Mouse (Mus musculus) embryonic facial prominence, embryonic 15.5 days (tissue): ENCODE measurements around the gene Unc119b. TPM values are rescaled to one million over a fixed set of nuclear protein-coding genes. Genes with fewer than 3 reads are reported as not detected.
A peak's percentile ranks its signal among the peaks of the same experiment; 100 is the strongest.

ENCODE experiments used
- ATAC-seq: fragments of 200-750 bp; cut with Nextera tagmentation; 2 replicates; pipeline ENCODE4 v1.8.0; 2017; ENCODE audit warnings: low read depth, moderate TSS enrichment; ENCODE audit not compliant: insufficient number of reproducible peaks, low FRiP score, low TSS enrichment
- H3K27ac ChIP-seq: fragments of 300-500 bp; sonication (generic); replicated peaks from 2 replicates; pipeline ENCODE4 v1.5.1; 2015; ENCODE audit warnings: mild to moderate bottlenecking, inconsistent platforms
- H3K27me3 ChIP-seq: fragments of 300-500 bp; sonication (generic); 2 replicates; pipeline ENCODE4 v1.6.1; 2015; ENCODE audit warnings: inconsistent platforms
- H3K36me3 ChIP-seq: fragments of 300-500 bp; sonication (generic); 2 replicates; pipeline ENCODE4 v1.6.1; 2015; ENCODE audit warnings: mild to moderate bottlenecking, inconsistent platforms
- H3K4me1 ChIP-seq: fragments of 300-500 bp; sonication (generic); 2 replicates; pipeline ENCODE4 v1.6.1; 2015; ENCODE audit warnings: inconsistent platforms
- H3K4me2 ChIP-seq: fragments of 300-500 bp; sonication (generic); replicated peaks from 2 replicates; pipeline ENCODE4 v1.6.1; 2015; ENCODE audit warnings: mild to moderate bottlenecking, inconsistent platforms
- H3K4me3 ChIP-seq: fragments of 300-500 bp; sonication (generic); replicated peaks from 2 replicates; pipeline ENCODE4 v1.5.1; 2015; ENCODE audit warnings: mild to moderate bottlenecking, inconsistent platforms
- H3K9ac ChIP-seq: fragments of 300-500 bp; sonication (generic); 2 replicates; pipeline ENCODE4 v1.6.1; 2015; ENCODE audit warnings: inconsistent platforms
- H3K9me3 ChIP-seq: fragments of 300-500 bp; sonication (generic); replicated peaks from 2 replicates; pipeline ENCODE4 v1.6.1; 2016; ENCODE audit warnings: inconsistent platforms
- WGBS: fragments of 180-500 bp; shearing (Covaris S2); methylation state at CpG from one replicate; pipeline ENCODE4 v1.1.7; 2015; 5-methylcytosine and 5-hydroxymethylcytosine counted together
- polyA plus RNA-seq: library from polyadenylated mRNA; unstranded; fragments of >200 nt; fragmentation: Nextera tagmentation; extraction: Ambion mirVana; gene quantifications from 2 replicates; pipeline ENCODE4 v1.2.1, GENCODE M21; 2015

The Unc119b gene
- polyA plus RNA-seq, 1 experiment from 2014 or later = 42.2 TPM

- Histone ChIP-seq H3K4me2 (no peak overlapping the region), H3K36me3 (peaks cover 62% of the 10 kb centered on the region), H3K27me3 (no peaks in the 10 kb centered on the region), H3K4me1 (peaks cover 14% of the 10 kb centered on the region), H3K27ac (no peak overlapping the region), H3K9ac (no peak overlapping the region), H3K4me3 (no peak overlapping the region), H3K9me3 (no peaks in the 10 kb centered on the region)
- ATAC-seq = no peak
- 91% methylated on average over 22 of the region's 22 CpGs for WGBS
Measured at GRCm38 (mm10) chr5:115127421-115128179, 7.2 kb downstream of the Unc119b start.

- Histone ChIP-seq H3K27ac (no peak overlapping the region), H3K4me1 (peaks cover 12% of the 10 kb centered on the region), H3K9ac (no peak overlapping the region), H3K4me2 (no peak overlapping the region), H3K9me3 (no peaks in the 10 kb centered on the region), H3K27me3 (no peaks in the 10 kb centered on the region), H3K36me3 (peaks cover 62% of the 10 kb centered on the region), H3K4me3 (no peak overlapping the region)
- WGBS = 90% methylated on average over 28 of the region's 28 CpGs
- no peak for ATAC-seq
Measured at GRCm38 (mm10) chr5:115126578-115127312, 8.0 kb downstream of the Unc119b start.

- Histone ChIP-seq H3K27me3 (no peaks in the 10 kb centered on the region), H3K9ac (no peak overlapping the region), H3K4me2 (no peak overlapping the region; the same call in 1 of the 2 replicates), H3K9me3 (no peaks in the 10 kb centered on the region), H3K4me3 (no peak overlapping the region), H3K27ac (0 out of 2 replicates have a peak overlapping the region, but pooled peaks have one; percentile 29), H3K4me1 (peaks cover 12% of the 10 kb centered on the region), H3K36me3 (peaks cover 62% of the 10 kb centered on the region)
- 16% methylated on average over 24 of the region's 24 CpGs for WGBS
- ATAC-seq = peak; percentile 78; the same call in 1 of the 2 replicates
Measured at GRCm38 (mm10) chr5:115125211-115125871, 9.4 kb downstream of the Unc119b start.

- Histone ChIP-seq H3K4me1 (peaks cover 12% of the 10 kb centered on the region), H3K27me3 (no peaks in the 10 kb centered on the region), H3K36me3 (peaks cover 56% of the 10 kb centered on the region), H3K9ac (no peak overlapping the region), H3K9me3 (no peaks in the 10 kb centered on the region), H3K4me2 (no peak overlapping the region), H3K4me3 (no peak overlapping the region), H3K27ac (no peak overlapping the region)
- 94% methylated on average over 6 of the region's 6 CpGs for WGBS
- no peak for ATAC-seq
Measured at GRCm38 (mm10) chr5:115124690-115125089, 10.1 kb downstream of the Unc119b start.

- H3K27me3 ChIP-seq = no peaks in the 10 kb centered on the region
- no peak overlapping the region for H3K9ac ChIP-seq
- no peak overlapping the region for H3K4me3 ChIP-seq
- peaks cover 12% of the 10 kb centered on the region for H3K4me1 ChIP-seq
- ATAC-seq = no peak
- no peaks in the 10 kb centered on the region for H3K9me3 ChIP-seq
- 61% methylated on average over 5 of the region's 5 CpGs for WGBS
- peaks cover 37% of the 10 kb centered on the region for H3K36me3 ChIP-seq
- H3K4me2 ChIP-seq = no peak overlapping the region
- no peak overlapping the region for H3K27ac ChIP-seq
Measured at GRCm38 (mm10) chr5:115120978-115121377, 13.8 kb downstream of the Unc119b start.

GRCm38 (mm10) chr5:115118961-115119570, 15.7 kb downstream of the Unc119b start, which contains the start of gene Acads:
Acads (minus strand) TSS chr5:115119346.
- peak; percentile 84 for ATAC-seq
- under 1% methylated on average over 39 of the region's 39 CpGs for WGBS
- H3K36me3 ChIP-seq = peaks cover 33% of the 10 kb centered on the region

GRCm38 (mm10) chr5:115117467-115117866, 17.3 kb downstream of the Unc119b start:
- Histone ChIP-seq H3K9me3 (no peaks in the 10 kb centered on the region), H3K36me3 (peaks cover 26% of the 10 kb centered on the region), H3K4me2 (no peak overlapping the region), H3K27ac (no peak overlapping the region), H3K4me1 (no peaks in the 10 kb centered on the region), H3K9ac (no peak overlapping the region), H3K4me3 (no peak overlapping the region), H3K27me3 (no peaks in the 10 kb centered on the region)
- ATAC-seq = no peak
- 94% methylated on average over 13 of the region's 13 CpGs for WGBS

More at GRCm38 (mm10) chr5:115118961-115119570, 15.7 kb downstream of the Unc119b start, which contains the start of gene Acads:
- Histone ChIP-seq H3K27me3 (no peaks in the 10 kb centered on the region), H3K4me2 (peak within 1 kb of the TSS; percentile 82), H3K4me3 (peak within 1 kb of the TSS; percentile 75), H3K9ac (peak within 1 kb of the TSS; percentile 62), H3K9me3 (no peaks in the 10 kb centered on the region), H3K4me1 (no peaks in the 10 kb centered on the region), H3K27ac (peak within 1 kb of the TSS; percentile 56; the same call in 1 of the 2 replicates)

GRCm38 (mm10) chr5:115116426-115116825, 18.3 kb downstream of the Unc119b start:
- Histone ChIP-seq H3K9me3 (no peaks in the 10 kb centered on the region), H3K36me3 (peaks cover 37% of the 10 kb centered on the region), H3K9ac (no peak overlapping the region), H3K4me2 (no peak overlapping the region), H3K4me1 (no peaks in the 10 kb centered on the region), H3K27ac (no peak overlapping the region), H3K4me3 (no peak overlapping the region), H3K27me3 (no peaks in the 10 kb centered on the region)
- WGBS = 79% methylated on average over 3 of the region's 3 CpGs
- ATAC-seq = no peak

GRCm38 (mm10) chr5:115114501-115114900, 20.3 kb downstream of the Unc119b start:
- H3K4me3 ChIP-seq = no peak overlapping the region
- no peaks in the 10 kb centered on the region for H3K27me3 ChIP-seq
- H3K9ac ChIP-seq = no peak overlapping the region
- no peak overlapping the region for H3K4me2 ChIP-seq
- WGBS = 93% methylated on average over 8 of the region's 8 CpGs
- no peaks in the 10 kb centered on the region for H3K4me1 ChIP-seq
- no peak for ATAC-seq
- no peaks in the 10 kb centered on the region for H3K9me3 ChIP-seq
- peaks cover 47% of the 10 kb centered on the region for H3K36me3 ChIP-seq
- H3K27ac ChIP-seq = no peak overlapping the region

GRCm38 (mm10) chr5:115113244-115113643, 21.5 kb downstream of the Unc119b start:
- no peak for ATAC-seq
- Histone ChIP-seq H3K4me2 (no peak overlapping the region), H3K27me3 (no peaks in the 10 kb centered on the region), H3K36me3 (peaks cover 47% of the 10 kb centered on the region), H3K27ac (no peak overlapping the region), H3K9ac (no peak overlapping the region), H3K4me1 (0 out of 2 replicates have a peak, but pooled peaks cover 1% of the 10 kb centered on the region), H3K9me3 (no peaks in the 10 kb centered on the region), H3K4me3 (no peak overlapping the region)
- 97% methylated on average over 12 of the region's 12 CpGs for WGBS
